ENCODE assay signal across 7 mouse cellular contexts in genomic region chr17:35838122-35838544, GRCm38 (mm10). TPM values are rescaled to one million over a fixed set of nuclear protein-coding genes. Genes with fewer than 3 reads are reported as not detected.
DNase-seq lines count a peak whose midpoint lies in the region; ATAC-seq lines count a peak whose summit lies in the region.

TSS of gene Tubb5 (minus strand) at chr17:35838306.

- DNase-seq in adrenal gland, postnatal 25 days, result peak; percentile 96
- peak; percentile 95 to 98 for DNase-seq in heart, adult 18-20 months
- DNase-seq in kidney, adult 8-10 months, result peak; percentile 96 to 97
- peak; percentile 92 to 96 for DNase-seq in spleen, postnatal 10 days (ENCODE audit: low spot score in 2 of 2)

- peak within 1 kb of the TSS; percentile 96 for H3K9ac ChIP-seq in embryonic facial prominence, embryonic 12.5 days
- peak within 1 kb of the TSS; percentile 98 for H3K9ac ChIP-seq in limb, embryonic 13.5 days
- peak within 1 kb of the TSS; percentile 93 for H3K9ac ChIP-seq in midbrain, embryonic 16.5 days (ENCODE audit: low read depth, low read length)

- peak; percentile 82 for ATAC-seq in embryonic facial prominence, embryonic 12.5 days (ENCODE audit: insufficient number of reproducible peaks, insufficient read depth, low FRiP score, low TSS enrichment)
- peak; percentile 81 for ATAC-seq in limb, embryonic 13.5 days (ENCODE audit: low FRiP score, low read depth)
- ATAC-seq in midbrain, embryonic 16.5 days, result peak; percentile 80

- 0% methylated on average over 29 of the region's 29 CpGs for WGBS in embryonic facial prominence, embryonic 12.5 days
- WGBS in limb, embryonic 13.5 days, result 1% methylated on average over 29 of the region's 29 CpGs
- under 1% methylated on average over 29 of the region's 29 CpGs for WGBS in midbrain, embryonic 16.5 days

- H3K4me1 ChIP-seq in embryonic facial prominence, embryonic 12.5 days, result peaks cover 39% of the 10 kb centered on the region
- H3K4me1 ChIP-seq in limb, embryonic 13.5 days, result peaks cover 55% of the 10 kb centered on the region
- peaks cover 40% of the 10 kb centered on the region for H3K4me1 ChIP-seq in midbrain, embryonic 16.5 days (ENCODE audit: control insufficient read depth, insufficient read depth, low read length)

- H3K4me2 ChIP-seq in embryonic facial prominence, embryonic 12.5 days (replicated peaks), result peak within 1 kb of the TSS; percentile 85
- H3K4me2 ChIP-seq in limb, embryonic 13.5 days (replicated peaks), result peak within 1 kb of the TSS; percentile 80
- peak within 1 kb of the TSS; percentile 81 for H3K4me2 ChIP-seq in midbrain, embryonic 16.5 days (ENCODE audit: low read length)

- peak within 1 kb of the TSS; percentile 87 for H3K4me3 ChIP-seq in embryonic facial prominence, embryonic 12.5 days
- peak within 1 kb of the TSS; percentile 76 for H3K4me3 ChIP-seq in limb, embryonic 13.5 days
- peak within 1 kb of the TSS; percentile 72 for H3K4me3 ChIP-seq in midbrain, embryonic 16.5 days (ENCODE audit: low read depth, low read length)

- no peaks in the 10 kb centered on the region for H3K9me3 ChIP-seq in embryonic facial prominence, embryonic 12.5 days
- H3K9me3 ChIP-seq in limb, embryonic 13.5 days, result no peaks in the 10 kb centered on the region
- H3K9me3 ChIP-seq in midbrain, embryonic 16.5 days (replicated peaks; ENCODE audit: control insufficient read depth, low read length, poor library complexity, severe bottlenecking), result no peaks in the 10 kb centered on the region

- H3K27me3 ChIP-seq in embryonic facial prominence, embryonic 12.5 days, result no peaks in the 10 kb centered on the region
- no peaks in the 10 kb centered on the region for H3K27me3 ChIP-seq in limb, embryonic 13.5 days
- no peaks in the 10 kb centered on the region for H3K27me3 ChIP-seq in midbrain, embryonic 16.5 days (ENCODE audit: control insufficient read depth, insufficient read depth, low read depth, low read length)

- H3K36me3 ChIP-seq in embryonic facial prominence, embryonic 12.5 days, result peaks cover 38% of the 10 kb centered on the region
- peaks cover 37% of the 10 kb centered on the region for H3K36me3 ChIP-seq in limb, embryonic 13.5 days
- peaks cover 19% of the 10 kb centered on the region for H3K36me3 ChIP-seq in midbrain, embryonic 16.5 days (ENCODE audit: control insufficient read depth, insufficient read depth, low read length)

- peak within 1 kb of the TSS; percentile 97 for H3K27ac ChIP-seq in embryonic facial prominence, embryonic 12.5 days
- peak within 1 kb of the TSS; percentile 97 for H3K27ac ChIP-seq in limb, embryonic 13.5 days
- peak within 1 kb of the TSS; percentile 97 for H3K27ac ChIP-seq in midbrain, embryonic 16.5 days (ENCODE audit: low read length)

RNA-seq across cellular contexts. Expression of gene Tubb5, which starts in this region (rescaled TPM):
- 192 and 221 TPM in 2 replicates for total RNA-seq in adrenal gland, postnatal 25 days (2021)
- polyA plus RNA-seq in embryonic facial prominence, embryonic 12.5 days (2016; fragmentation: Nextera tagmentation; extraction: Ambion mirVana), result 1,266 and 1,271 TPM in 2 replicates
- total RNA-seq in heart, adult 18-20 months (2021), result 10 to 100 TPM; 89.4 to 92.2 TPM
- polyA plus RNA-seq in limb, embryonic 13.5 days (2015; fragmentation: Nextera tagmentation; extraction: Ambion mirVana), result 1,168 and 1,170 TPM in 2 replicates
- 1,852 and 1,913 TPM in 2 replicates for polyA plus RNA-seq in midbrain, embryonic 16.5 days (2015; fragmentation: Nextera tagmentation; extraction: Ambion mirVana)

Comparison
In these comparisons a context has a peak if more than half of its experiments do, and no peak if none do; other contexts are left out.
1. Peak in every context shown above with its lines: DNase-seq, ATAC-seq, H3K4me3 ChIP-seq and H3K27ac ChIP-seq.